Mouse (Mus musculus): Measurements from ENCODE around the gene Wnt6.
A peak's percentile ranks its signal among the peaks of the same experiment; 100 is the strongest.

Gene Wnt6

DNA sequence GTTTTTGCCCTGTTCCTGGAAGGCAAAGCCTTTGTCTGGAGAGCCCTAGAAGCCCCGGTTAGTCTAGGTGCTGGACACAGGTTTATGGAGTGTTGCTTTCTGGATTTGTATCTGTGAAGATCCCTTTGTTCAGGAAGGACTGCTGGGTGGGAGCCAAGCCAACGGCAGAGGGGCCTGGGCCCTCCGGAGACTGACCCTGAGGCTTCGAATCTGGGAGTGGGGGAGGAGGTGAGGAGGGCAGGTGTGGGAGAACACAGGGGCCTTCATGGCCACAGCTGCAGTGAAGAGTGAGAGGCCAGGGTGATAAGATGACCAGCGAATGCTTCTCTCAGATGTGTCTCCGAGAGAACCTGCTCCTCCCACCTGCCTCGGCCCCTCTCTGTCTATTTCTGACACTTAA lies 2.4 kb downstream of the Wnt6 start:
- DNase-seq (ENCODE audit: extremely low spot score, low read depth, low spot score) = no peak

DNA sequence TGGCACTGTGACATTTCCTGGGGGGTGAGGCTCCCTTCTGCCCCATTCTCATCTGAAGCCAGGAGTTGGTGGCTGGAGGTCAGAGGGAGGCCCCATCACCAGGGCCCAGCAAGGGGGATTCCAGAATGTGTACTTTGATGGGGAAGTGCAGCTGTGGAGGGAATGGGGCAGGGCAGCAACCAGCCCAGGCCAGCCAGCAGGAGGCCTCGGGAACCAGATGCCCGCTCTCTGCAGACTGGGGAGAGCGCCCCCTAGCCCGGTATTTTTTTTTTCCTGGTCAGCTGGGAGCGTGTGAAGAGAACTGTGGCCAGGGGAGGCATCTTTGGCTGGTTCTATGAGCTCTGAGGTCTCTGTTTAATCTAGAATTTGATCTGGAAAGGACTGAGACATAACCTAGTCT lies 4.1 kb downstream of the Wnt6 start:
- no peak for DNase-seq (ENCODE audit: extremely low spot score, low read depth, low spot score)

DNA sequence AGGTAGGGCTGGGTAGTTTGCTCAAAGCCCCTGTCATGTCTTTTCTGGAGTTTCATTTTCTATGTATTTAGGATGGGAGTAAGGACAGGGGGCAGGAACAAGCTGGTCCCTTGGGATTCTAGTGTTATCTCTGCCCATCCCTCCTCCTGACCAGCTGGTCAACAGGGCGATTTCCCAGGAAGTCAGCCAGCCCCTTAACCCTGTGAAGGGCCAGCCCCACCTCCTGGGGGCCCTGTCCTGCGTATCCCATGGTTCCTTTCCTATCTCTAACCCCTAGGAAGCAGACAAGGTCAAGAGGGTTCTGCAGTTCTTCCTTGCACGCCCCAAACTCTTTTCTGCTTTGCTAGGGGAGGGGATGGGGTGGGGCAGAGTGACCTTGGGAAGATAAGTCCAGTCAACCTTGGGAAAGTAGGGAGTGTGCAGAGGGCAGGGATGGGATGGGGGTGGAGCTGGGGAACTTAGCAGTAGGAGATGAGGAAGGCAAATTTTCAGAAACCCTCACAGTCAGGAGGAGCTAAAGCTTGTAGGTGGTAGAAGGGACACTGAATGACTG lies 7.3 kb downstream of the Wnt6 start:
- no peak for DNase-seq (ENCODE audit: extremely low spot score, low read depth, low spot score)

DNA sequence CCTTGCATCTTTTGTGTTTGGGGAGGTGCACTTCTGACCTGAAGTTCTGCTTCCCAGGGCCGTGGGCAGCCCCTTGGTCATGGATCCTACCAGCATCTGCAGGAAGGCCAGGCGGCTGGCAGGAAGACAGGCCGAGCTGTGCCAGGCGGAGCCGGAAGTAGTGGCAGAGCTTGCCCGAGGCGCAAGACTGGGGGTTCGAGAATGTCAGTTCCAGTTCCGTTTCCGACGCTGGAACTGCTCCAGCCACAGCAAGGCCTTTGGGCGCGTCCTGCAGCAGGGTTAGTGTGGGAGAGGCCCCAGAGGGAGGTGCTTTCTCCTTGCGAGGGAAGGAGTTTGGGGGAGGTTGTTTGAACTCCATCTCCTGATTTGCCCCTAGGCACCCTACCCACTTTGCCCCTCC lies 10.4 kb downstream of the Wnt6 start:
- DNase-seq (ENCODE audit: extremely low spot score, low read depth, low spot score) = no peak

DNA sequence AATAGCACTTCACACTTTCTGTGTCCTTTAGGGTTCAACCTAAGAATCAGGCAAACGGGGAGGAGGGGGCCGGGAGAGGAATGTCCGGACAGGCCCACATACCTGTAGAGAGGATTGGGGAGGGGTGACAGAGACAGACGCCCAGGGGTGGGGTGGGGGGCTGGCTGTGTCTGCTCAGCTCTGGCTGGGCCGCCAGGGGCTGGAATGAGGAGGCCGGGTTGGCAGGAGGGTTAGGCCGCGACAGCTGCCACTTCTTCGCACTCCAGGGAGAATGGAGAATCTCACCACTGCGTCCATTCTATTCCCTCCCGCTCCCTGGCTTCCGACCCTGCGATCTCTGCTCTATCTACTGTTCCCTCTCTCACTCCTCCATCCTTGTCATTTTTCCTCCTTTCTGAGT lies 11.9 kb downstream of the Wnt6 start:
- no peak for DNase-seq (ENCODE audit: extremely low spot score, low read depth, low spot score)

DNA sequence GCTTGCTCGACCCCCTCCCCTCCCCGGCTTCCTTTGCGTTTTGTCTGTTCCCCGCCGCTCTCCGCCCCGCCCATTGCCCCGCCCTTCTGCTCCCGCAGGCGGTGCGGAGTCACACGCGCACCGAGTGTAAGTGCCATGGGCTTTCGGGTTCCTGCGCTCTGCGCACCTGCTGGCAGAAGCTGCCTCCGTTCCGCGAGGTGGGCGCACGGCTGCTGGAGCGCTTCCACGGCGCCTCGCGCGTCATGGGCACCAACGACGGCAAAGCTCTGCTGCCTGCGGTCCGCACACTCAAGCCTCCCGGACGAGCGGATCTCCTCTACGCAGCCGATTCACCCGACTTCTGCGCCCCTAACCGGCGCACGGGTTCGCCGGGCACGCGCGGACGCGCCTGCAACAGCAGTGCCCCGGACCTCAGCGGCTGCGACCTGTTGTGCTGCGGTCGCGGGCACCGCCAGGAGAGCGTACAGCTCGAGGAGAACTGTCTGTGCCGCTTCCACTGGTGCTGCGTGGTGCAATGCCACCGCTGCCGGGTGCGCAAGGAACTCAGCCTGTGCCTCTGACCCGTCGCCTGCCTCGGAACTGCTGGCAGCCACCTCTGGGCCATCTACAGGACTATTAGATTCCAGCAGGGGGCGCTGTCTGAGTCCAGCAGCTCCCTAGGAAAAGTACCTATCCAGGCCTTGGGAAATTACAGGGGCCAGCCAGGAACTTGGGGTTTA lies 12.5 kb downstream of the Wnt6 start:
- no peak for DNase-seq (ENCODE audit: extremely low spot score, low read depth, low spot score)

DNA sequence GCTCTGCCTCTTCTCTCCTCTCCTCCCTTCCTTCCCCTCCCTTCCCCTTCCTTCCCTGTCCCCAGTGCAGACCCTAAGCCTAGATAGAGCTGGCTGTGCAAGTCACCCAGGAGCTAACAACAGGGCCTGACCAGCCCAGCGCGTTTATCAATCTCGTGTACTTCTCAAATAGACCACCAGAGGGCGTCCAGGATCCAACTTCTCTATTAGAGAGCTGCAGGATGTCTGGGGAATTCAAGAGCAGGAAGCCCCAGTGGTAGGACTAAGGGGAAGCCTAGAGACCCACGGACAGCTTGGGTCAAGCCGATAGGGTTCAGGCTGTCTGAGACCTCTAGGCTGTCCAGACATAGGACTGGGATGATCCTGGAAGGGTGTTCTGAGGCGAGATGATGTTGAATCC lies 16.2 kb downstream of the Wnt6 start:
- peak; percentile 85 for DNase-seq (ENCODE audit: extremely low spot score, low read depth, low spot score)

DNA sequence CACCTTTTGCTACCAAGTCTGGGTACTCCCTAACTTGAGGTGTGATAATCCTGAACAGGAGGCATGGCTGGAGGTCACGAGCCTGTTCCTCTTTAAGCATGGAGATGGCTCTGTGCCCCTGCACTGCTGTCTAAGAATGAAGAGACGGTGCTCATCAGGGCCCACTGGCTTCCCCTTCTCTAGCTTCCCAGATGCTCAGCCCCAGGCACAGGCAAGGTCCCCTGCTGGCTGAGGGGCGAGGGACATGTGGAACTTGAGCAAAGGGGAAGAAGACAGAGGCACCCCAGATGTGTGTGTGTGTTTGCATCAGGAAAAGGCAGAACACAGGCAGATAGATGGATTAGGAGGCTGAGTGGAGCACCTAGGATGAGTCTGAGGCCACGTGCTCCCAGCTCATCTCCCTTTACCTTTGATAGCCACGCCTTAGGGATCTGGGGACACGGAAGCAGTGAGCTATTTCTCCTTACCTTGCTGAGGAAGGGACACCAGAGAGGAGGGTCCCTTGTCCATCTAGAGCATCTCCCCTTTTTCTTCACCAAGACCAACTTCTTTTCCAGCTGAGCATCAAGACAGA lies 17.0 kb downstream of the Wnt6 start:
- no peak for DNase-seq (ENCODE audit: extremely low spot score, low read depth, low spot score)

DNA sequence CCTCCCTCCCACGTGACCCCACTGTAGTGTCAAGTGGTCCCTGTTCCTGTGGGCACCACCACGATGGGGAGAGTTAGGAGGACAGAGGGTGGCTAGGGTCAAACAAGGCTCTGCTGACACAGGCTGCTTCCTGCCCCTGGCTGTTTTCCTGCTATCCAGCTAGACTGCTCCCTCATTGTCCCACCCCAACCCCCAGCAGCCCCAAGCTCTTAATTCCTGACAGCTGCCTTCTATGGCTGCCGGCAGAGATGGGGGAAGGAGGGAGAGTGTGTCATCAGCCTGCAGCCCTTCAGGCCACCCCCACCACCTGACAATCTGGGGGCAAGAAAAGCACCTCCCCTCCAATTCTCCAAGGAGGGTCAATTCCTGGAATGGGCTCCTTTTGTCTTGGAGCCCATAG lies 18.4 kb downstream of the Wnt6 start:
- no peak for DNase-seq (ENCODE audit: extremely low spot score, low read depth, low spot score)

DNA sequence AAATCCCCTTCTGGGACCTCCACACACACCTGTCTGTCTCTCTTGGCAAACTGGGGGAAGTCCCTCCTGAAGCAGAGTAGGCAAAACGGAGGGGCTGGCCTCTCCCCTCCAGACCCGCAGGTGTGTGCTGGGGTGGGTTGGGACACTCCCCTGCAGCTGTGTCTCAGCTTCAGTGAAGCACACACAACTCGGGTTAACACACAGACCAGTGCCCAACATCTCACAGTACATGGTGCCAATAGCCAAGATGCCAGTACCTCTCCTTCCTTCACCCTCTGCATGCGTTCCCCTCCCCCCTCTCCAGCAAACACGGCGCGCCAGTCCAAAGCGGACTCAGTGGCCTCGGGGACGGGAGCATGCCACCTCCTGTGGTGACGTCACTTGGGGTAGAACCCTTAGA lies 19.6 kb downstream of the Wnt6 start, which contains the start of gene Wnt10a:
Gene Wnt10a (plus strand): TSS at position 268 of the 400 bp plus-strand sequence.
- no peak for DNase-seq (ENCODE audit: extremely low spot score, low read depth, low spot score)

DNA sequence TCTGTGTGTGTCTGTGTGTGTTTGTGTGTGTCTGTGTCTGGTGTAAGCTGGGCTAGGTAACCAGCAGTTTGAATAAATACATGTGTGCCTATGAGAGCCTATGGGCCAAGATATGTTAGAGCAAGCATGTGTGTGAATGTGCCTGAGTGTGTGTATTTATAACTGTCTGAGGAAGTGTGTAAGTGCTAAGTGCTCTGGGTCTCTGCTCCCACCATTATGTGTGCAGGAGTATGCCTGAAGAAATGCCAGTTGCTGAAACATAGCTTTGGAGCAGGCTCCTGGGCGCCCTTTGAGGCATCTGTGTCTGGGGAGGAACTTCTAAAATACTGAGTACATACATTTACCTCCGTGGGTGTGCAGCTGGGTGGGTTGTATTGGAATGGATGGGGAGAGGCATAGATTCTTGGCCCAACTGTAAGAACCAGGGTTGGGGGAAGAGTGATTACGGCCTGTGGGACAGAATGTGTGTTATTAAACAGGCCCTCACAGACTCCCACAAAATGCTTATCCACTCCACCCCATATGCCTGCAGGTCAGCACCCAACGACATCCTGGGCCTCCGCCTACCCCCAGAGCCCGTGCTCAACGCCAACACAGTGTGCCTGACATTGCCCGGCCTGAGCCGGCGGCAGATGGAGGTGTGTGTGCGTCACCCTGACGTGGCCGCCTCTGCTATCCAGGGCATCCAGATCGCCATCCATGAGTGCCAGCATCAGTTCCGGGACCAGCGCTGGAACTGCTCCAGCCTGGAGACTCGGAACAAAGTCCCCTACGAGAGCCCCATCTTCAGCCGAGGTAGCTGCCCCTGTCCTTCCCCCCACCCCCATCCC lies 21.4 kb downstream of the Wnt6 start:
- DNase-seq (ENCODE audit: extremely low spot score, low read depth, low spot score) = no peak

DNA sequence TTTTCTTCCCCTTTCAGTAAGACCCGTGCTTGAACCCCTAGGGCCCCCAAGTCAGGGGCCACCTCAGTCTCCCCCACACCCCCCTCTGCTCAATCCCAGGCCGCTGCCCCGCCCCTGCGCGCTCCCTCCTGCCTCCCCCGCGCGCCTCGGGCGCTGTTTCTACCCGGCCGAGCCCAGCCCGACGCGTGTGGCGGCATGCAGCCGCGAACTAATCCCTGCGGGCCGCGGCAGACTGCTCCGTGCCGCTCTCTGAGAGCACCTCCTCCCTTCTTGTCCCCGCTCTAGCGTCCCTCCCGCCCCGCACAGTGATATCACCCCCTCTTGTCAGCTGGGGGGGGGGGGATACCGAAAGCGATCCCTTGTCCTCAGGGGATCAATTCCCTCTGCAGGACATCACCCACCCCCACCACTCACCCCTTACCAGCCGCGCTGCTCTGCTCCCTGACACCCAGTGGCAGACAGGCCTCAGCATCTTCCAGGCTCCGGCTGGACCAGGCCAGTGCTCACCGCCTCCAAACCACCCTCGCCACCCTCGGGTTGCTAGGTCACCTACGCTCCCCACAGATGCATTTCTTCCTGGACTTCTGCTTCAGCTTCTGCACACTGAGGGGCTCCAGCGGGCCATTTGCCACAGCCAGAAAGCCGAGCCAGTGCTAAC lies 22.9 kb downstream of the Wnt6 start:
- no peak for DNase-seq (ENCODE audit: extremely low spot score, low read depth, low spot score)

DNA sequence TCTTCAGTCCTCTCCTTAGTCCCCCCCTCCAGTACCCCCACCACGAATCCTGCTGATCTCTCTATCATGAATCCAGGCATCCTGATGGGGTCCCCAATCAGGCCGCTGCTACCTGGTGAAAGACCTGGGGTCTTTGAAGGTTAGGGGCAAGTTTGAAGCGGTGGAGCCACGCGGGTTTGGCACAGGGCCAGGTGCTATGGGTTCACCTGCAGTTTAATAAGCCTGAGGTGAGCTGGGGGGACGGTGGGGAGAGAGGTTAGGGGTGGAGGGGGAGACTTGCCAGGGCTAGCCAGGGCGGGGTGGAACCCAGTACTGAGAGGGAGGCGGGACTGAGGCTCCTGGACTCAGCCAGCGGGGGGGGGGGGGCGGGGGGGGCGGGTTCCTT lies 23.4 kb downstream of the Wnt6 start:
- DNase-seq (ENCODE audit: extremely low spot score, low read depth, low spot score) = no peak

DNA sequence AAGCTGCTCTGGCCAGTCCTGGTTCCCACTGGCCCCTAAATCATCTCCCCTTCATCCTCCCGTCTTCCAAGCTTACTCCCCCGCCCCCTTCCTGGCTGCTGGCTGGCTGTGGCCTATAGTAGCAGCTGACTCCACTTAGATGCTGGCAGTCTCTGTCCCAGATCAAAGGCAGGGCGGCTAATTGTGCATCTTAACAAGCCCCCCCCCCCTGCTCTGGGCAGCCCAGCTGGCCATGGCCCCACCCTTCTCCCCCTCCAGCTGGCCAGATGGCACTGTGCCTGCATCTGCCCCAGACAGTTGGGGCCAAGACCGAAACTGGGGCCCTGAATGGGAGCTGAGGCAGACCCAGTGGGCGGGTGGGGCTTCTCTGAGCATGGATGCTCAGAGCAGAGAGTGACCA lies 25.8 kb downstream of the Wnt6 start:
- DNase-seq (ENCODE audit: extremely low spot score, low read depth, low spot score) = no peak

DNA sequence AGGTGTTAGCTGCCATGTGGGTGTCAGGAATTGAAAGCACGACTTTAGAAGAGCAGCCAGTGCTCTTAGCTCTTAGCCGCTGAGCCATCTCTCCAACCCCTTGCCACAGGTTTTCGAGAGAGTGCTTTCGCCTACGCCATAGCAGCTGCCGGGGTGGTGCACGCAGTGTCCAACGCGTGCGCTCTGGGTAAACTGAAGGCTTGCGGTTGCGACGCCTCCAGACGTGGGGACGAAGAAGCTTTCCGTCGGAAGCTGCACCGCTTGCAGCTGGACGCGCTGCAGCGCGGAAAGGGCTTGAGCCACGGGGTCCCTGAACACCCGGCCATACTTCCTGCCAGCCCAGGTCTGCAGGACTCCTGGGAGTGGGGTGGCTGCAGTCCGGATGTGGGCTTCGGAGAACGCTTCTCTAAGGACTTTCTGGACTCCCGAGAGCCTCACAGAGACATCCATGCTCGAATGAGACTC lies 28.8 kb downstream of the Wnt6 start:
- DNase-seq (ENCODE audit: extremely low spot score, low read depth, low spot score) = no peak

DNA sequence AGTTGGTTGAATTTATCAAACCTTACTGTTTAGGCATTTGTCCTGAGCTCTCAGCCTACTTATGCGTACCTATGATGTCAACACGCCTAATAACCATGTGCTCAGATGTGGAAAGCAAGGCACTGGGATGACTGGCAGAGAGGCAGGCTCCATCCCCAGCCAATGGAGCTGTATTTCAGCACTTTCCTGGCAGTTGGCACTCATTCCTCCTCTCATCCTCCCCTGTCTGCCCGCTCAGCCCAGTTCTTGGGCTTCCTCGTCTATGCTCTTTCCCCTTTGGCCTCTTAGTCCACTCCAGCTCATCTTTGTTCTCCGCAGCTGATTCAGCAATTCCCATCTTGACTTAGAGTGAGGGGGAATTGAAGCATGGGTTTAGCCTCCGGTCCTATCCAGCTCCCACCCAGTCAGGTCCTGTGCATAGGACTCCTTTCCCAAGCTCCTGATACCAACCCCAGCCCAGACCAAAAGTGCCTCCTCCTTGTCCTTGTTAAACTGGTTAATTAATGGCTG lies 30.0 kb downstream of the Wnt6 start:
- no peak for DNase-seq (ENCODE audit: extremely low spot score, low read depth, low spot score)

DNA sequence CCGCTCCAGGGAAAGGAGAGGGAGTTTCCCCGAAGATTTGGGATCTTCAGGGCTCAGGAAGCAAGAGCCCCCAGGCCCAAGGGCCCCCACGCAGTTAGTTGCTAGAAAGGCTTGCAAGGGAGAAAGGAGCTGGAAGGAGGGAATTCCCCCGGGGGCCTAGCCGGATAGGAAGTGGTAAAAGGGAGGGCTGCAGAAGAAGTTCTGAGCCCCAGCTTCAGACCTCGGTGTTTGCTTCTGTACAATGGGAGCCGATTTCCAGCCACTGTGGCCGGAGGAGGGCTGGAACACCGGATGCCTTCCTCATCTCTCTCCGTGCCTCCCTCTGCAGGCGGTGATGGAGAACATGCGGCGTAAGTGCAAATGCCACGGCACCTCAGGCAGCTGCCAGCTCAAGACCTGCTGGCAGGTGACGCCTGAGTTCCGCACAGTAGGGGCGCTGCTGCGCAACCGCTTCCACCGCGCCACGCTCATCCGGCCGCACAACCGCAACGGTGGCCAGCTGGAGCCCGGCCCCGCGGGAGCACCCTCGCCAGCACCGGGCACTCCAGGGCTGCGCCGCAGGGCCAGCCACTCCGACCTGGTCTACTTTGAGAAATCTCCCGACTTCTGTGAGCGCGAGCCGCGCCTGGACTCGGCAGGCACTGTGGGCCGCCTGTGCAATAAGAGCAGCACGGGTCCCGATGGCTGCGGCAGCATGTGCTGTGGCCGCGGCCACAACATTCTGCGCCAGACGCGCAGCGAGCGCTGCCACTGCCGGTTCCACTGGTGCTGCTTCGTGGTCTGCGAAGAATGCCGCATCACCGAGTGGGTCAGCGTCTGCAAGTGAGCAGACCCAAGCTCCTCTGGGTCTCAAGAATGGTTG lies 31.3 kb downstream of the Wnt6 start:
- no peak for DNase-seq (ENCODE audit: extremely low spot score, low read depth, low spot score)

DNA sequence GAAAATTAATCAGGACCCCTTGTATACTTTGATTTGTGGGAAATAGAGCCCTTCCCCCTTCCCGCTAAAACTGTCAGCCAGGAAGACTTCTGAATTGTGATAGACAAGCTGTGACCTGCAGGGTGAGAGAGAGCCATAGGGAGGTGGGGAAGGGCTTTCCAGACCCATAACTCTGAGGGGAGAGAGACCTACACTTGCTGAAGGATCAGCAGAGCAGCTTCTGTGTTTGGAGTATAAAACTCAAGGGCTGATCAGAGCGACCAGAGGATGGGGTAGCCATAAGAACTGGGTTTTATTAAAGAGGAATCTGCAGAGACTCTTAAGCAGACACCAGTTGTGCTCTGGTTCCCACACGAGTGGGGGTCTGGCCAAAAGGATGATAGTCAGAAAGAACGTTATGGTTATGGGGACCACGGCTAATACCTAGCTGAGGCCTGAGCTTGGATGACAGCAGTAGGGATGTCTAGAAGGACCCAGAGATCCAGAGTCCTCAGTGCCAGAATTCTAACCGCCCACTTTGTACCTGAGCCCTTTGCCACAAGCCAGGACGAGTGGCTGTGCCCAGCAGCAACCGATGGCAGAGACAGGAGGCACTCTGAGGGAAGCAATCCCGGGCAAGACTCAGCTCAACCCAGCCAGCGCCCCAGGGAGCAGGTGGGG lies 32.6 kb downstream of the Wnt6 start:
- no peak for DNase-seq (ENCODE audit: extremely low spot score, low read depth, low spot score)

DNA sequence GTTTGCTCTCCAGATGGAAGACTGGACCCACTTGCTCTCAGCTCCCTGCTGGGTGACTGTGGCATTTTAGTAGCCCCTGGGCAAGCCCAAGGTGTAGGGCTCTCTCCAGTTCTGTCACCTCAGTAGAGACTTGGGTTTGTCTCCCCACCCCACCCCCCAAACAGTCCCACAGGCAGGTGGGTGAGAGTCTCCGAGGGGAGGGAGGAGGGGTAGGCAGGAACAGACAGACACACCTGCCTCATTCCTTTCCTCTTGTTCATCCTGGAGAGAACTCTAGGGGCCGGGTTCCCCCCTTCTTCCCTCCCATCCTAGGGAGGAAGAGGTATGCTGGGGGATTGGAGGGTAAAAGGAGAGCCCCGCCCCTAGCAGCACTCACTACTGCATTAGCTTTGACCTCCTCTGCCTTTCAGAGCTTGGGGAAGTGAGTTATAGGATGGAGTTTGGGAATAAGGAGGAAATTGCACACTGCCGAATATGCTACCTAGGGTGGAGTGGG lies 33.7 kb downstream of the Wnt6 start:
- DNase-seq (ENCODE audit: extremely low spot score, low read depth, low spot score) = no peak

Data from hindlimb bud, embryonic 11.5 days (tissue).